Mouse (Mus musculus) megakaryocyte, embryonic 14.5 days (primary cell): ENCODE measurements around the gene S1pr4.

Experiments
- FLI1 ChIP-seq: IDR thresholded peaks from 2 replicates; pipeline ENCODE4 v1.6.1; 2012; ENCODE audit warnings: low read length, inconsistent platforms, mixed read lengths
- GATA1 ChIP-seq: IDR thresholded peaks from 3 replicates; pipeline ENCODE4 v1.6.1; 2012; ENCODE audit warnings: mixed read lengths, low read length, inconsistent platforms, borderline replicate concordance

DNA sequence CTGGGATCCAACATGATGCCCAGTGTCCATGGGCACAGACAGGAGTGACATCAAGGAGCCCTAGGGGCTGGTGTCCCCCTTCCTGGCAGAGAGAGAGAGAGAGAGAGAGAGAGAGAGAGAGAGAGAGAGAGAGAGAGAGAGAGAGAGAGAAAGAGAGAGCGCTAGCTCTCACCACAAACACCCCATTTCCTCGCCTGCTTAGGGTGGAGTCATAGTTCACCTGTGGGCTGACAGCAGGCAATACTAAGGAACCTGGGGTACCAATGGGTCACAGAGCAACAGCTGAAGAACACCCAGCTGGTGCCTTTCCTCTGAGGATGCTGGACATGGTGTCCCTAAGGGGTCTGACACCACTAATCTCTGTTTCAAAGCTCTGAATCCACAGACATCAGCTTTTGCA is 37.5 kb upstream of the S1pr4 start:
- TF ChIP-seq GATA1 (no peak), FLI1 (no peak)
